Mouse (Mus musculus) thymus, adult 2 months (tissue): ENCODE results near the gene Zfhx3.

Experiments used
- CTCF ChIP-seq: fragments of 200-500 bp; IDR thresholded peaks from 2 replicates; pipeline ENCODE4 v1.5.1; 2012; ENCODE audit warnings: mild to moderate bottlenecking, control low read depth, low read length, moderate library complexity, borderline replicate concordance; ENCODE audit not compliant: control insufficient read depth, poor library complexity, insufficient read depth; ENCODE audit errors: extremely low read depth
- POLR2A ChIP-seq: fragments of 200-500 bp; IDR thresholded peaks from 2 replicates; pipeline ENCODE4 v1.6.1; 2012; ENCODE audit warnings: mild to moderate bottlenecking, low read length, control low read depth, moderate library complexity; ENCODE audit not compliant: control insufficient read depth, poor library complexity, insufficient read depth; ENCODE audit errors: extremely low read depth

DNA sequence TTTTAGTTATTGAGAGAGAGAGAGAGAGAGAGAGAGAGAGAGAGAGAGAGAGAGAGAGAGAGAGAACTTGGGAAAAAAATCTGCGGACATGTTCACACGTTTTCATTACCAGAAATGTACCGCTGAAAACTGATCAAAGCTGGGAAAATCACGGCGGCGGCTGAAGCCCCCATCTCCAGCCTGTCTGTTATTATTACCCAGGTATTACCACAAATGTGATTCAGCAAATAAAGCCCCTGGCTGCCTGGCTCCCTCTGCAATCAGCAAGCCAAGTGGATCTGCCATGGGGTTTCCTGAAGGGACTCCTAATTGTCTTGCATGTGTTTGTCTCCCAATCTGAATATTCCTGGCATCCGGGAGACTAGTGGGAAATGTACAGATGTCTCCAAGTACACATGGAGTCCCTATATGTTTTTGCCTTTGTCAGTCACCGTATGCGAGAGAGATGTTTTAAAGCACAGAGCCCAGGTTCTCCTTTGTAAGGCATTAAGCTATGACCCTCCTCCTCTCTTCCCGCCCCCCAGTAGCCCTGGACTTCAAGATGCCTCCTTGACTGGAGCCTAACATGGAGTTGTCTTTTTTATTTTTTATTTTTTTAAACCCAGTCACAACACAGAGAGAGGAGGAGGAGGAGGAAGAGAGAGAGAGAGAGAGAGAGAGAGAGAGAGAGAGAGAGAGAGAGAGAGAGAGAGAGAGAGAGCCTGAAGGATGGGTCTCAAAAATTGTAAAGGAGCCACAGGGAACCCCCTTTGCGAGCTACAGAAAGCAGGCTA is at the start of gene Zfhx3:
- no peak for TF ChIP-seq CTCF
- no peak for TF ChIP-seq POLR2A
